Mouse (Mus musculus) liver, adult 2 months (tissue): ENCODE results near the gene Gm15557.

Source experiments
- CTCF ChIP-seq: fragments of 200-500 bp; IDR thresholded peaks from 2 replicates; pipeline ENCODE4 v1.5.1; 2011; ENCODE audit warnings: low read depth, low read length, control low read depth
- POLR2A ChIP-seq: fragments of 200-500 bp; IDR thresholded peaks from 2 replicates; pipeline ENCODE4 v1.6.1; 2011; ENCODE audit warnings: low read length, control low read depth; ENCODE audit not compliant: insufficient read depth; ENCODE audit errors: extremely low read depth

DNA sequence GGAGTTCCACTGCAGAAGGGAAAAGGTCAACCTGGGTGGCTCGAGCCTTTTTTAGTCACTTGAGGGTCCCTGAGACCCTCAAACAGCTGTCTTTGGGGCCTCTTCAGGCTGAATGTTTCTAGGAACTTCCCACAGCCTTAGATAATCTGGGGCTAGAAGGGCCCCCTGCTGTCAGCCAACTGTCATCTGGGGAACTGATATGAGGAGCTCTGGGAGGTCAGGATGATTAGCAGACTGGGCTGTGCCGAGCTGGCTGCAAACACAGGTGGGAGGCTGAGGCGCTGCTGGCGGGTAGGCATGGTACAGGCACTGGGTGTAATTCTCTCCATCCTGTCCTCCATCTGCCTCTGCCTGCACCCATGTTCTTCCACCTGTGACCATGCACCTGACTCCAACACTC, 48.6 kb downstream of the Gm15557 start:
- TF ChIP-seq CTCF (no peak), POLR2A (no peak)
